Mouse (Mus musculus) kidney, embryonic 15.5 days (tissue): Measurements from ENCODE around the gene Mid1. TPM values are rescaled to one million over a fixed set of nuclear protein-coding genes. Genes with fewer than 3 reads are reported as not detected.
A peak's percentile ranks its signal among the peaks of the same experiment; 100 is the strongest.

Experiments used
- ATAC-seq: fragments of 200-750 bp; cut with Nextera tagmentation; replicated peaks from 2 replicates; pipeline ENCODE4 v1.8.0; 2017; ENCODE audit warnings: moderate TSS enrichment; ENCODE audit not compliant: low FRiP score
- H3K27ac ChIP-seq: fragments of 300-500 bp; sonication (generic); 2 replicates; pipeline ENCODE4 v1.5.1; 2015; ENCODE audit warnings: mild to moderate bottlenecking, inconsistent platforms
- H3K27me3 ChIP-seq: fragments of 300-500 bp; sonication (generic); 2 replicates; pipeline ENCODE4 v1.6.1; 2015; ENCODE audit warnings: inconsistent platforms
- H3K36me3 ChIP-seq: fragments of 300-500 bp; sonication (generic); 2 replicates; pipeline ENCODE4 v1.6.1; 2015; ENCODE audit warnings: inconsistent platforms
- H3K4me1 ChIP-seq: fragments of 300-500 bp; sonication (generic); 2 replicates; pipeline ENCODE4 v1.6.1; 2015; ENCODE audit warnings: inconsistent platforms
- H3K4me2 ChIP-seq: fragments of 300-500 bp; sonication (generic); 2 replicates; pipeline ENCODE4 v1.6.1; 2015; ENCODE audit warnings: moderate library complexity, mild to moderate bottlenecking, inconsistent platforms
- H3K4me3 ChIP-seq: fragments of 300-500 bp; sonication (generic); replicated peaks from 2 replicates; pipeline ENCODE4 v1.5.1; 2015; ENCODE audit warnings: mild to moderate bottlenecking, inconsistent platforms
- H3K9ac ChIP-seq: fragments of 300-500 bp; sonication (generic); 2 replicates; pipeline ENCODE4 v1.6.1; 2015; ENCODE audit warnings: mild to moderate bottlenecking, inconsistent platforms
- H3K9me3 ChIP-seq: fragments of 300-500 bp; sonication (generic); replicated peaks from 2 replicates; pipeline ENCODE4 v1.6.1; 2016; ENCODE audit warnings: inconsistent platforms
- WGBS: fragments of 180-500 bp; shearing (Covaris S2); methylation state at CpG from one replicate; pipeline ENCODE4 v1.1.7; 2015; ENCODE audit warnings: mixed read lengths; 5-methylcytosine and 5-hydroxymethylcytosine counted together
- polyA plus RNA-seq: library from polyadenylated mRNA; unstranded; fragments of >200 nt; fragmentation: Nextera tagmentation; extraction: Ambion mirVana; gene quantifications from 2 replicates; pipeline ENCODE4 v1.2.1, GENCODE M21; 2015

Gene Mid1
- polyA plus RNA-seq, 1 experiment from 2014 or later, result 11.4 TPM

GRCm38 (mm10) chrX:169789702-169790101 is 104.7 kb downstream of the Mid1 start:
- ATAC-seq, result no peak
- Histone ChIP-seq H3K9ac (no peak overlapping the region), H3K36me3 (no peaks in the 10 kb centered on the region), H3K4me1 (no peaks in the 10 kb centered on the region), H3K4me2 (no peak overlapping the region), H3K4me3 (no peak overlapping the region), H3K9me3 (no peaks in the 10 kb centered on the region), H3K27ac (no peak overlapping the region), H3K27me3 (peaks cover 19% of the 10 kb centered on the region)
- WGBS, result 78% methylated on average over 5 of the region's 5 CpGs

GRCm38 (mm10) chrX:169792879-169793278 is 107.9 kb downstream of the Mid1 start:
- no peaks in the 10 kb centered on the region for H3K36me3 ChIP-seq
- WGBS, result 15% methylated on average over 1 of the region's 1 CpGs
- H3K4me3 ChIP-seq, result no peak overlapping the region
- H3K4me1 ChIP-seq, result no peaks in the 10 kb centered on the region
- H3K4me2 ChIP-seq, result no peak overlapping the region
- no peak overlapping the region for H3K27ac ChIP-seq
- ATAC-seq, result peak; percentile 85
- no peaks in the 10 kb centered on the region for H3K9me3 ChIP-seq
- peaks cover 23% of the 10 kb centered on the region for H3K27me3 ChIP-seq
- no peak overlapping the region for H3K9ac ChIP-seq

- no peaks in the 10 kb centered on the region for H3K36me3 ChIP-seq
- ATAC-seq, result no peak
- H3K4me2 ChIP-seq, result no peak overlapping the region
Measured at GRCm38 (mm10) chrX:169794421-169794820, 109.4 kb downstream of the Mid1 start.

GRCm38 (mm10) chrX:169794831-169795311 is 109.9 kb downstream of the Mid1 start:
- H3K4me1 ChIP-seq, result no peaks in the 10 kb centered on the region
- peaks cover 20% of the 10 kb centered on the region for H3K27me3 ChIP-seq
- H3K4me2 ChIP-seq, result no peak overlapping the region
- no peak overlapping the region for H3K9ac ChIP-seq
- H3K27ac ChIP-seq, result no peak overlapping the region
- no peaks in the 10 kb centered on the region for H3K9me3 ChIP-seq
- H3K4me3 ChIP-seq, result no peak overlapping the region
- no peak for ATAC-seq
- 62% methylated on average over 7 of the region's 7 CpGs for WGBS
- H3K36me3 ChIP-seq, result no peaks in the 10 kb centered on the region

More at GRCm38 (mm10) chrX:169794421-169794820, 109.4 kb downstream of the Mid1 start:
- Histone ChIP-seq H3K4me3 (no peak overlapping the region), H3K4me1 (no peaks in the 10 kb centered on the region), H3K27me3 (peaks cover 23% of the 10 kb centered on the region), H3K9me3 (no peaks in the 10 kb centered on the region), H3K9ac (no peak overlapping the region), H3K27ac (no peak overlapping the region)
- 71% methylated on average over 4 of the region's 4 CpGs for WGBS

- Histone ChIP-seq H3K9me3 (no peaks in the 10 kb centered on the region), H3K9ac (no peak overlapping the region), H3K4me1 (no peaks in the 10 kb centered on the region), H3K27me3 (peaks cover 34% of the 10 kb centered on the region), H3K27ac (no peak overlapping the region), H3K4me3 (no peak overlapping the region), H3K4me2 (no peak overlapping the region), H3K36me3 (no peaks in the 10 kb centered on the region)
- WGBS, result 61% methylated on average over 3 of the region's 3 CpGs
- ATAC-seq, result no peak
Measured at GRCm38 (mm10) chrX:169797148-169797547, 112.1 kb downstream of the Mid1 start.

GRCm38 (mm10) chrX:169798987-169799680 is 114.1 kb downstream of the Mid1 start:
- WGBS, result 7% methylated on average over 11 of the region's 11 CpGs
- H3K27ac ChIP-seq, result no peak overlapping the region
- no peaks in the 10 kb centered on the region for H3K36me3 ChIP-seq
- H3K4me3 ChIP-seq, result peak overlapping the region; percentile 35
- H3K27me3 ChIP-seq, result peaks cover 32% of the 10 kb centered on the region
- no peaks in the 10 kb centered on the region for H3K9me3 ChIP-seq
- no peaks in the 10 kb centered on the region for H3K4me1 ChIP-seq
- peak overlapping the region; percentile 38 for H3K4me2 ChIP-seq
- H3K9ac ChIP-seq, result no peak overlapping the region
- ATAC-seq, result no peak

- H3K36me3 ChIP-seq, result no peaks in the 10 kb centered on the region
Measured at GRCm38 (mm10) chrX:169800238-169800637, 115.2 kb downstream of the Mid1 start.

GRCm38 (mm10) chrX:169805791-169806190 is 120.8 kb downstream of the Mid1 start:
- Histone ChIP-seq H3K4me2 (no peak overlapping the region), H3K9me3 (no peaks in the 10 kb centered on the region), H3K36me3 (no peaks in the 10 kb centered on the region), H3K27ac (no peak overlapping the region), H3K4me1 (no peaks in the 10 kb centered on the region), H3K9ac (no peak overlapping the region), H3K27me3 (peaks cover 21% of the 10 kb centered on the region), H3K4me3 (no peak overlapping the region)
- whole genome bisulfite sequencing, result 65% methylated on average over 5 of the region's 5 CpGs
- no peak for ATAC-seq

More at GRCm38 (mm10) chrX:169800238-169800637, 115.2 kb downstream of the Mid1 start:
- Histone ChIP-seq H3K9me3 (no peaks in the 10 kb centered on the region), H3K27ac (no peak overlapping the region), H3K9ac (no peak overlapping the region), H3K4me2 (no peak overlapping the region), H3K4me3 (no peak overlapping the region), H3K4me1 (no peaks in the 10 kb centered on the region), H3K27me3 (peaks cover 32% of the 10 kb centered on the region)
- WGBS, result 37% methylated on average over 4 of the region's 4 CpGs
- no peak for ATAC-seq

GRCm38 (mm10) chrX:169807744-169808143 is 122.7 kb downstream of the Mid1 start:
- no peaks in the 10 kb centered on the region for H3K4me1 ChIP-seq
- no peak overlapping the region for H3K27ac ChIP-seq
- no peaks in the 10 kb centered on the region for H3K36me3 ChIP-seq
- no peaks in the 10 kb centered on the region for H3K9me3 ChIP-seq
- no peak for ATAC-seq
- no peak overlapping the region for H3K4me3 ChIP-seq
- no peak overlapping the region for H3K4me2 ChIP-seq
- WGBS, result 91% methylated on average over 3 of the region's 3 CpGs
- no peak overlapping the region for H3K9ac ChIP-seq
- H3K27me3 ChIP-seq, result peaks cover 21% of the 10 kb centered on the region; the same call in 1 of the 2 replicates

GRCm38 (mm10) chrX:169811318-169811717 is 126.3 kb downstream of the Mid1 start:
- H3K36me3 ChIP-seq, result no peaks in the 10 kb centered on the region
- H3K27me3 ChIP-seq, result peaks cover 25% of the 10 kb centered on the region; the same call in 1 of the 2 replicates
- no peak overlapping the region for H3K4me3 ChIP-seq
- H3K9ac ChIP-seq, result no peak overlapping the region
- no peaks in the 10 kb centered on the region for H3K4me1 ChIP-seq
- no peak overlapping the region for H3K4me2 ChIP-seq
- no peak overlapping the region for H3K27ac ChIP-seq
- no peaks in the 10 kb centered on the region for H3K9me3 ChIP-seq
- no peak for ATAC-seq
- 59% methylated on average over 5 of the region's 5 CpGs for WGBS

- H3K27me3 ChIP-seq, result peaks cover 25% of the 10 kb centered on the region; the same call in 1 of the 2 replicates
- 71% methylated on average over 2 of the region's 2 CpGs for WGBS
- no peak for ATAC-seq
- no peak overlapping the region for H3K4me3 ChIP-seq
- H3K4me2 ChIP-seq, result no peak overlapping the region
- no peak overlapping the region for H3K9ac ChIP-seq
- no peak overlapping the region for H3K27ac ChIP-seq
- no peaks in the 10 kb centered on the region for H3K9me3 ChIP-seq
- no peaks in the 10 kb centered on the region for H3K36me3 ChIP-seq
- H3K4me1 ChIP-seq, result no peaks in the 10 kb centered on the region
Measured at GRCm38 (mm10) chrX:169811783-169812182, 126.8 kb downstream of the Mid1 start.

- Histone ChIP-seq H3K36me3 (no peaks in the 10 kb centered on the region), H3K4me1 (no peaks in the 10 kb centered on the region), H3K4me3 (no peak overlapping the region), H3K9ac (no peak overlapping the region), H3K9me3 (no peaks in the 10 kb centered on the region), H3K4me2 (no peak overlapping the region), H3K27ac (no peak overlapping the region), H3K27me3 (peaks cover 25% of the 10 kb centered on the region; the same call in 1 of the 2 replicates)
- whole genome bisulfite sequencing, result 79% methylated on average over 1 of the region's 1 CpGs
- no peak for ATAC-seq
Measured at GRCm38 (mm10) chrX:169813673-169814072, 128.7 kb downstream of the Mid1 start.
